Mouse (Mus musculus) kidney, postnatal 14 days (tissue): ENCODE measurements around the gene Cpt1c.
"Not testable (repeated sequence)": the region's sequence is repeated elsewhere in the genome, so short reads cannot be mapped to it uniquely, and the experiment has no call there.

Source experiments
- DNase-seq: peaks from one replicate; pipeline ENCODE4 v3.0.0; 2022; ENCODE audit warnings: mixed read lengths

Cpt1c gene

DNA sequence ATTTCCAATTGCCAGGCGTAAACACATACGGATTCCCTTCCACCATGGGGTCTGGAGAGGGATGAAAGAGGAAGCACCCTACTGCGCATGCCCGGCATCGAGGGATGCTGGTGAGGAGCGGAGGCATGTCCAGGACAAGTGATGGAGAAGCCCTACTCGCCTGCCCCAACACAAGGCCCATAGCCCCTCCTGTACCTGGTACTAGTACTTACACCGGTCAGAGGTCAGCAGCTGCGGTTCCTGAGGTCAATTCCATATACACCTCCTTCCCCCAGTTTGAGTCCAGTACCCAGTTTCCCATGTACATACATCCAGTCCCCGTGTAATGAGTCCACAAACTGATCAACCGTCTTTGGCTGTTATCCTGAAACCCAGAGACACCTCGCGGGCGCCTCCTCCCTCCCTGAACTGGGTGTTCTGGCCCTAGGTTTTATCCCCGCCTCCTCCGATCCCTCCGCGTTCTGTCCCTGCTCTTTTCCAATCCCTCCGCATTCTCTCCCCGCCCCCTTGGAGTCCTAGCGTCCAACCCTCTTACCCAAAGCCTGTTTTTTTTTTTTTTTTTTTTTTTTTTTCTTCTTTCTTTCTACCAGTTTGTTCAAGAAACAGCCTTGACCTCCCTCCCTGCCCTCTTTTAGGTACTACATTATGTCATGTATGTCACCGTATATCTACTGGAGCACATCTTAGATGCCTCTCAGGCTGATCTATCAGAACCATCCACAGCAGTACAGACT is at the start of gene Cpt1c:
TSS of gene Cpt1c (minus strand) at position 469 of the 734 bp plus-strand sequence.
- DNase-seq, result peak; percentile 82

DNA sequence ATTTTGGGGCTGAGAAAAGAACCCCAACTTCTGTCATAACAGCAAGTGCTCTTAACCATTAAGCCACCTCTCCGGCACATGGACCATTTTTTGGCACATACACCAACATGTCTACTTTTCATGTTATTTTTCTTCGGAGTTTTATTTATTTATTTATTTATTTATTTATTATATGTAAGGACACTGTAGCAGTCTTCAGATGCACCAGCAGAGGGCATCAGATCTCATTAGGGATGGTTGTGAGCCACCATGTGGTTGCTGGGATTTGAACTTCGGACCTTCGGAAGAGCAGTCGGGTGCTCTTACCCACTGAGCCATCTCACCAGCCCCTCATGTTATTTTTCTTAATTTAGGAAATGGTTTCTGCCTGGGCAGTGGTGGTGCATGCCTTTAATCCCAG is 49.1 kb upstream of the Cpt1c start:
- not testable (repeated sequence) for DNase-seq

DNA sequence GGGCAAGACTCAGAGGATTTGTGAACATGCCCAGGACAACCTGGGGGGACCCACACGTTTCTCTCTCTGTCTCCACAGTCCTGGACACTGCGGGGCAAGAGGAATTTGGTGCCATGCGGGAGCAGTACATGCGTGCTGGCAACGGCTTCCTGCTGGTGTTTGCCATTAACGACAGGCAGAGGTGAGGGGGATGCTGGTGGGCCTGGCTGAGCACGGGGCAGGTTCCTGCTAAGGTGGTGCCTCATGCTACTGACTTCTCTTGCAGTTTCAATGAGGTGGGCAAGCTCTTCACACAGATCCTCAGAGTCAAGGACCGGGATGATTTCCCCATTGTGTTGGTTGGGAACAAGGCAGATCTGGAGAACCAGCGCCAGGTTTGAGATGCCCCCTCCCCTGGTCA is 45.6 kb upstream of the Cpt1c start:
- no peak for DNase-seq

DNA sequence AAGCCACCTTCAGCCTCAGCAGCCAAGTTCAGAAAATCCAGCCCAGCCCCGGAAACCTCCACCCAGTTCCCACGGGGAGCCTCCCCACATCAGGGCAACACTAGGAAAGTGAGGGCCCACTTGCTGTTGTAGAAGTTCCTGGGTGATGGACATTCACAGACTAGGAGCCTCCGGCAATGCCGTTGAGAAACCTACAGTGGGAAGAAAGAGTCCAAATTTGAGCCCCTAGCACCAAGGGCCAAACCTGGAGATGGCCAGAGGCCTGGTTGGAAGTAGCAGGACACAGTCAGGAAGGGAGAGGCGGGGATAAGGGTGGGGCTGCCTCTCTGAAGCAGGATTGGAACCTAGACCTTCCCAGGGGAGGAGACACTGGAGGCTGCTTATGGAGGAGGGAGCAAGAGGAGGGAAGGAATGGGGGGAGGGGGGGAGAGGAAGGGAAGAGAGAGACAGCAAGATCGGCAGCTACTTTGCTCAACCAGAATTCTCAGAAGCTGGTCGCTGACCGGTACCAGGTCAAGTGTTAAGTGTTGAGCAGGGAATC is 44.5 kb upstream of the Cpt1c start:
- peak; percentile 81 for DNase-seq

GRCm38 (mm10) chr7:45017242-45018061 is 42.8 kb upstream of the Cpt1c start, which contains the start of gene Rras:
Rras (plus strand) TSS chr7:45017961.
- peak; percentile 96 for DNase-seq

DNA sequence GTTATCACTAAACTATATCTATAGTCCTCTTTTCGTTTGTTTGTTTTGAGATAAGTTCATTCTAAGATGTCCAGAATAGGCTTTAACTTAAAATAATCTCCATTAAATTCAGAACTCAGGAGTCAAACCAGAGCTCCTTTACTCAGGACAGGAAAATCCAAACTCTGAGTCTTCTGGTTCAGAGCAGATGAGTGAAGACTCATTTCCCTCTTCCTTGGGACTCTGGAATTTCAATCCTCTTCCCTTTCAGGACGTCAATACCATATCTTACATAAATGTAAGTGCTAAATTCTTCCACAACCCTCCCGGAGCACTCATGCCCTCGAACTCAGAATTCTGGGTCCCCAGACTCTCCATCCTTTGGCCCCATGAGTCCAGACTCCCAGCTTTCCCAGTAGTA is 42.1 kb upstream of the Cpt1c start:
- DNase-seq, result no peak

DNA sequence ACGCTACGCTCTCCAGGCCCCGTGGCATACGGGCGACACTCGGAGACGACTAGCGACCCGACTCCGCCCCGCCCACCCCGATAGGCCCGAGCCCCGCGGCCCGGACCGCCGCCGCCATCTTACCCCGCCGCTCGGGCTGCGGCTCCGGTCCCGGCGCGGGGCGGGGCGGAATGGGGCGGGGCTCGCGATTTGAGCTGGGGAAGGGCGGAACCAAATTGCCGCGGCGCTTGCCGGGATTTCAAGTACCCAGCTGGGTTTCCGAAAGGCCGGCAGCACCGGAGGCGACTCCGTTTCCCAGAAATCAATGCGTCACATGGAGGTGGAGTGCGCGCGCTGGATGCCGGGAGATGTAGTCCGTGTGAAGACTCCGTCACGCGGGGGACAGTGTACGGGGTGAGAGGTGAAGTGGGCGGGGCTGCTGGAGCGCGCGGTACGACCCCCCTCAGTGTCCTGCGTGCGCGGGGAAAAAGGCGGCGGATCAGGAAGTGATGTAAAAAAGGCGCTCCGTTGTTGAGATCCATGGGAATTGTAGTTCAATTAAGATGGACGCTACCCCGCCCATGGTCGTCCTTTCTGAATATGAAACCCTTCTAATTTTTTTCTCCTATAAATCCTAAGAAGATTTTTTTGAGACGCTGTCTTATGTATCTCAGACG is 41.4 kb upstream of the Cpt1c start, which contains the start of gene Scaf1:
TSS of gene Scaf1 (minus strand) at position 407 of the 656 bp plus-strand sequence.
- DNase-seq, result peak; percentile 100

DNA sequence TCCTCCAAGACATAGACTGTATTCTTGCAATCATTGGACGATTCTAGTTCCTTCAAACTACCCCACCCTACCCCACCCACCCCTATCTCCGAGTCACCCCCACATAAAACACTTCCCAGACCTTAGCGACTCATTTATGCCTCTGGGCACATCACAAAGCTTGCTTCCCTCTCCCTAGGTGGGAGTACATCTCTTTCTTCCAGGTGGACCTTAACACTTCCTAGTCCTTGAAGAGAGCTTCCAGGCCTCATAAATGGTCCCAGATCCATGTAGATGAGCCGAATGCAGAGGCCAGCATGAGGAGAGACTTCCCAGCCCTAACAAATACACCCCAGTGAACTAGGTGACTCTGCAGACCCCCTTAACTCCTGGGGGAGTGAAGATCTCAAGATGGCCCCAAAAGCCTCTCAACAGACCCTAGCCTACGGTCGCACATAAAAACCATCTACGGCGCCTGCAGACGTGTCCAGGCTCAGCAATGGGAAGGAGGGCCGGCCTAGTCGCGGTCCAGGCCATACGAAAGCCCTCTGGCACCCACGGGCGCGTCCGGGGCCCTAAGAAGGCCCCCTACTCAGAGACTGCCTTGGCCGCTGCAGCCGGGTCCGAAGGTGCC is 40.8 kb upstream of the Cpt1c start:
- no peak for DNase-seq

DNA sequence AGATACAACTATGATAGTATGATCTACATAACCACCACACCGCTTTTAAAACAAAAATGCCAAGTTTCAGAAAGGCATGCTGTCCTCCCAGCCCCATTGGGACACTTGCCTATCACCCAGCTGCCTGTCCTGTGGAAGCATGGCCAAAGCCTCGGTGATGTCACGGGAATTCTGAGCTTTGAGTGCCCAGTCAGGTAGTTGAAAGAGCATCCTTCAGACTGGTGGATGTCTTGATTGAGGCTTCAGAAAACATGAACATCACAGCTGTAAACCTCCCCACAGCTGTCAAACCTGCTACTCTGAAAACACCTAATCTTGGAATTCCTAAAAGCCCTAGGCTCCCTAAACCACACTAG is 39.4 kb upstream of the Cpt1c start:
- DNase-seq, result no peak

- DNase-seq, result no peak
Observed at GRCm38 (mm10) chr7:45013366-45014095, 38.9 kb upstream of the Cpt1c start.

GRCm38 (mm10) chr7:45012824-45013223 is 38.2 kb upstream of the Cpt1c start:
- DNase-seq, result no peak

GRCm38 (mm10) chr7:45012011-45012410 is 37.4 kb upstream of the Cpt1c start:
- DNase-seq, result no peak

GRCm38 (mm10) chr7:45008411-45008810 is 33.8 kb upstream of the Cpt1c start:
- no peak for DNase-seq

DNA sequence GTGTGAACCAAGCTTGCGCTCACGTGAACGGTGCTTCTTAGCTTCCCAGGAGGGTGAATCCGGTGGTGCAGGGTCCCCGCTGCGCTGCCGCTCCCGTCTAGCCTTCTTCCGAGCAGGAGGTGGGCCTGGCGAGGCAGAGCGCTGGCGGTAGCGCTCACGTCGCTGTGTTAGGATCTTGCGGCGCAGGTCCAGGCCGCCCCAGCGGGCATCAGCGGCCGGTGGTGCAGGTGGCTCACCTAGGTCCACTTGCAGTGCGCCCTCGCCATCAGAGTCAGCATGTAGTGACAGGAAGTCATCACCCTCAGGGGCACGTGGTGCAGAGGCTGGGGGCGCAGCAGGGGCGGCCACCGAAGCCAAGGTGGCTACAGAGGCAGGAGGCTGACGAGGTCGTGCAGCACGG is 33.2 kb upstream of the Cpt1c start:
- DNase-seq, result no peak

- no peak for DNase-seq
Observed at GRCm38 (mm10) chr7:45007141-45007540, 32.5 kb upstream of the Cpt1c start.

GRCm38 (mm10) chr7:45006503-45006902 is 31.9 kb upstream of the Cpt1c start:
- DNase-seq, result no peak

- DNase-seq, result no peak
Observed at GRCm38 (mm10) chr7:45005321-45005992, 30.8 kb upstream of the Cpt1c start.

GRCm38 (mm10) chr7:45004546-45004945 is 29.9 kb upstream of the Cpt1c start:
- peak; percentile 50 for DNase-seq

GRCm38 (mm10) chr7:45002440-45002839 is 27.8 kb upstream of the Cpt1c start:
- no peak for DNase-seq

DNA sequence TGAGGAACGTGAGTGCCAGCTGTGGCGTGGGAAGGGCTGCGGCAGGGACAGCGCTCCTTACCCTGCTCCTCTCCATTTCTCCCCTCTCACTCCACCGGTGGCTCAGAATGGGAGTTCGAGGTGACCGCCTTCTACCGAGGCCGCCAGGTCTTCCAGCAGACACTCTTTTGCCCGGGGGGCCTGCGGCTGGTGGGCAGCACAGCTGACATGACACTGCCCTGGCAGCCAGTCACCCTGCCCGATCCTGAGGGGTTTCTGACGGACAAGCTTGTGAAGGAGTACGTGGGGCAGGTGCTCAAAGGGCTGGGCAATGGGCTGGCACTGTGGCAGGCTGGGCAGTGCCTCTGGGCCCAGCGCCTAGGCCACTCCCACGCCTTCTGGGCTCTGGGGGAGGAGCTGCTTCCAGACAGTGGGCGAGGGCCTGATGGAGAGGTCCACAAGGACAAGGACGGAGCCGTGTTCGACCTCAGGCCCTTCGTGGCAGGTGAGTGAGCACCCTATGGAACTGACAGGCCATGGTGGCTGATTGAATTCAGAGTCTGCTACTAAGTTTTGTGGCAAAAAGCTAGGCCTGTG is 26.0 kb upstream of the Cpt1c start:
- no peak for DNase-seq

GRCm38 (mm10) chr7:44999753-45000152 is 25.1 kb upstream of the Cpt1c start:
- DNase-seq, result peak; percentile 49
